Mouse (Mus musculus): Measurements from ENCODE around the gene Snph. TPM values are rescaled to one million over a fixed set of nuclear protein-coding genes. Genes with fewer than 3 reads are reported as not detected.
A peak's percentile ranks its signal among the peaks of the same experiment; 100 is the strongest.

Gene Snph
- polyA plus RNA-seq, 1 experiment from 2014 or later: 2.4 TPM

DNA sequence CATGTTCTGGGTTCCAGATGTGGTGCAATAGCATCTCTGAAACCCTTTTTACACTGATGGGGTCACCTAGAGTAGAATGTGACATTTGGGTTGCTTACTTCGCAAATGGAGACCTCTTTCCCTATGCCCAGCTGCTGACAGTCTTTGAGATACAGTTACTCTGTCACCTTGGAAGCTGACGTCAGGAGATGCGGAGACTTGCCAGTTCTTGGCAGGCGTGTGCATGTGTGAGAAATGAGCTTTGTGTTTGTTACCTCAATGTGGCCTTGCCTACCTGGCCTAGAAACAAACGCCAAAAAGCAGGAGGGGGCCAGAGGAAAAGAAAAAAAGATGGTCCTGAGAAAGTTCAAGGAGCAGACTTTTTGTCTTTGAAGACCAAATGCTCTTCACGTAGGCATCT, 65.5 kb downstream of the Snph start:
- 77% methylated on average over 6 of the region's 6 CpGs for WGBS

DNA sequence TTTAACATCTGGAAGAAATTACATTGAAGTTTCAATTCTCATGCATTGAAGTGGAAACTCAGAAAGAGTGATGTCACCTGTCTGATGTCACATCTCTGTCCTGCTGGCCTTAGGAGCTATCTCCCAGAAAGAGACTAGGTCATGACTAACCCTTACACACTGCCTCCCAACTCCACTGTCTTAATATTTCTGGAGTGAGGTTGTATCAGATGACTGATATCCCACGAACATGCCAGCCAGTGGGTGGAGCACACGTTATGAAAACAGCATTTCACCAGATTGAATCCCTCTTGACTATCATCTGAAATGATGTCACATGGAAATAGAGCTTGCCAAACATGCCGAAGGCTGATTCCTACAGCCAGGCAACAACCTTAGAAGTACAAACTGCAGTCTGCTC, 67.4 kb downstream of the Snph start:
- H3K4me3 ChIP-seq (replicated peaks; ENCODE audit: low read length): no peak overlapping the region
- H3K36me3 ChIP-seq (ENCODE audit: control insufficient read depth, insufficient read depth, low read length): peaks cover 14% of the 10 kb centered on the region
- H3K27ac ChIP-seq (ENCODE audit: low read length): no peak overlapping the region
- no peak overlapping the region for H3K4me2 ChIP-seq (ENCODE audit: low read depth, low read length)
- no peak for ATAC-seq (ENCODE audit: insufficient read depth, low FRiP score)
- no peaks in the 10 kb centered on the region for H3K27me3 ChIP-seq (ENCODE audit: control insufficient read depth, insufficient read depth, low read length)
- 0 out of 2 replicates have a peak, but pooled peaks cover 5% of the 10 kb centered on the region for H3K4me1 ChIP-seq (ENCODE audit: control insufficient read depth, insufficient read depth, low read length)
- H3K9ac ChIP-seq (ENCODE audit: low read length): no peak overlapping the region
- no peaks in the 10 kb centered on the region for H3K9me3 ChIP-seq (replicated peaks; ENCODE audit: control insufficient read depth, low read length)
- 55% methylated on average over 3 of the region's 3 CpGs for WGBS

More for the DNA sequence above, 65.5 kb downstream of the Snph start:
- no peak overlapping the region for H3K27ac ChIP-seq (ENCODE audit: low read length)
- no peaks in the 10 kb centered on the region for H3K27me3 ChIP-seq (ENCODE audit: control insufficient read depth, insufficient read depth, low read length)
- 0 out of 2 replicates have a peak, but pooled peaks cover 5% of the 10 kb centered on the region for H3K4me1 ChIP-seq (ENCODE audit: control insufficient read depth, insufficient read depth, low read length)
- no peak overlapping the region for H3K4me3 ChIP-seq (replicated peaks; ENCODE audit: low read length)
- H3K36me3 ChIP-seq (ENCODE audit: control insufficient read depth, insufficient read depth, low read length): peaks cover 4% of the 10 kb centered on the region
- H3K4me2 ChIP-seq (ENCODE audit: low read depth, low read length): no peak overlapping the region
- no peak overlapping the region for H3K9ac ChIP-seq (ENCODE audit: low read length)
- no peaks in the 10 kb centered on the region for H3K9me3 ChIP-seq (replicated peaks; ENCODE audit: control insufficient read depth, low read length)
- ATAC-seq (ENCODE audit: insufficient read depth, low FRiP score): no peak

GRCm38 (mm10) chr2:151564006-151564405, 68.4 kb downstream of the Snph start:
- no peaks in the 10 kb centered on the region for H3K27me3 ChIP-seq (ENCODE audit: control insufficient read depth, insufficient read depth, low read length)
- H3K4me2 ChIP-seq (ENCODE audit: low read depth, low read length): no peak overlapping the region
- 0 out of 2 replicates have a peak, but pooled peaks cover 5% of the 10 kb centered on the region for H3K4me1 ChIP-seq (ENCODE audit: control insufficient read depth, insufficient read depth, low read length)
- no peak overlapping the region for H3K4me3 ChIP-seq (replicated peaks; ENCODE audit: low read length)
- H3K9me3 ChIP-seq (replicated peaks; ENCODE audit: control insufficient read depth, low read length): no peaks in the 10 kb centered on the region
- ATAC-seq (ENCODE audit: insufficient read depth, low FRiP score): no peak
- no peak overlapping the region for H3K9ac ChIP-seq (ENCODE audit: low read length)
- peaks cover 19% of the 10 kb centered on the region for H3K36me3 ChIP-seq (ENCODE audit: control insufficient read depth, insufficient read depth, low read length)
- no peak overlapping the region; the same call in 1 of the 2 replicates for H3K27ac ChIP-seq (ENCODE audit: low read length)
- WGBS: 83% methylated on average over 1 of the region's 1 CpGs

- Histone ChIP-seq H3K9me3 (replicated peaks; ENCODE audit: control insufficient read depth, low read length) (no peaks in the 10 kb centered on the region), H3K27ac (ENCODE audit: low read length) (peak overlapping the region; percentile 48; the same call in 1 of the 2 replicates), H3K4me1 (ENCODE audit: control insufficient read depth, insufficient read depth, low read length) (0 out of 2 replicates have a peak, but pooled peaks cover 5% of the 10 kb centered on the region), H3K9ac (ENCODE audit: low read length) (no peak overlapping the region), H3K4me3 (replicated peaks; ENCODE audit: low read length) (no peak overlapping the region), H3K4me2 (ENCODE audit: low read depth, low read length) (no peak overlapping the region), H3K27me3 (ENCODE audit: control insufficient read depth, insufficient read depth, low read length) (no peaks in the 10 kb centered on the region), H3K36me3 (ENCODE audit: control insufficient read depth, insufficient read depth, low read length) (peaks cover 21% of the 10 kb centered on the region)
- peak; percentile 86 for ATAC-seq (ENCODE audit: insufficient read depth, low FRiP score)
- WGBS: 70% methylated on average over 7 of the region's 7 CpGs
Measured at GRCm38 (mm10) chr2:151562930-151563921, 69.2 kb downstream of the Snph start.

- Histone ChIP-seq H3K4me2 (ENCODE audit: low read depth, low read length) (no peak overlapping the region), H3K4me1 (ENCODE audit: control insufficient read depth, insufficient read depth, low read length) (peaks cover 25% of the 10 kb centered on the region), H3K4me3 (replicated peaks; ENCODE audit: low read length) (no peak overlapping the region), H3K9ac (ENCODE audit: low read length) (no peak overlapping the region), H3K36me3 (ENCODE audit: control insufficient read depth, insufficient read depth, low read length) (0 out of 2 replicates have a peak, but pooled peaks cover 17% of the 10 kb centered on the region), H3K27me3 (ENCODE audit: control insufficient read depth, insufficient read depth, low read length) (no peaks in the 10 kb centered on the region), H3K27ac (ENCODE audit: low read length) (no peak overlapping the region), H3K9me3 (replicated peaks; ENCODE audit: control insufficient read depth, low read length) (no peaks in the 10 kb centered on the region)
- ATAC-seq (ENCODE audit: insufficient read depth, low FRiP score): no peak
- WGBS: 86% methylated on average over 3 of the region's 3 CpGs
Measured at GRCm38 (mm10) chr2:151549615-151550121, 82.7 kb downstream of the Snph start.

DNA sequence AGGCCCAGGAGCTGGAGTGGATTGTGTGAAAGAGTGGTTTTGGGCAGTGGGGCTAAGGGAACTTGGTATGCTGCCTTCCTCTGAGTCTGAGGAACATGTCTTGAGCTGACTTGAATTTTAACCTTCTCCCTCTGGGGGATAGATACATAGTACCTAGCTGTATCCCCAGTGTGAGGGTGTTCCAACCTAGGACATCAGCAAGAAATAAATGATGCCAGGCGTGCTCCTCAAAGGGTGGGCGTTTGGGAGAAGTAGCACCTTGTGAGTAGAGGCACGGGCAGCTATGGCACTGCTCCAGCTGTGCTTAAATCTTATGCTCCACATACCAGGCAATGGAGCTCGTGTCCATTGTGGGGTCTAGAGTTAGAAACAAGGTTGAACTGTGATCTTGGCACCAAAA, 85.8 kb downstream of the Snph start:
- Histone ChIP-seq H3K4me2 (ENCODE audit: low read depth, low read length) (no peak overlapping the region), H3K27me3 (ENCODE audit: control insufficient read depth, insufficient read depth, low read length) (no peaks in the 10 kb centered on the region), H3K9ac (ENCODE audit: low read length) (no peak overlapping the region), H3K4me3 (replicated peaks; ENCODE audit: low read length) (no peak overlapping the region), H3K36me3 (ENCODE audit: control insufficient read depth, insufficient read depth, low read length) (0 out of 2 replicates have a peak, but pooled peaks cover 9% of the 10 kb centered on the region), H3K27ac (ENCODE audit: low read length) (no peak overlapping the region), H3K9me3 (replicated peaks; ENCODE audit: control insufficient read depth, low read length) (no peaks in the 10 kb centered on the region), H3K4me1 (ENCODE audit: control insufficient read depth, insufficient read depth, low read length) (peaks cover 34% of the 10 kb centered on the region)
- WGBS: 89% methylated on average over 4 of the region's 4 CpGs
- no peak for ATAC-seq (ENCODE audit: insufficient read depth, low FRiP score)

DNA sequence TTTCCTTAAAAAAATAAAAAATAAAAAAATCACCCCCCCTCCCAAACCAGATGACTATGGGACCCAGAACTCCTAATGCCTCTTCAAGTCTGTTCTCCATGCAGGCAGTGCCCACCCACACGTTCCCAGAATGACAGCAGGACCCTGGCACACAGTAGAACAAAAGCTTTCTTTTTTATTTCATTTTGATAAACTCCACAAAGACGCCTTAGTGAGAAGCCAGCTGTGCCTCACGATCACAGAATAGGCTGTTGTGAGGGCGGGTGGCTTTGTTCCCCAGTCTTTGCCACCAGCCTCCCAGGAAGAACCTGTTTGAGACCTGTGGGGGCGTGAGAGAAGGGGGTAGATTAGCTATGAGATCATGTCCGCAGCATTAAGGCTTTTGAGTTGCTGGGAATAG, 87.7 kb downstream of the Snph start:
- Histone ChIP-seq H3K9ac (ENCODE audit: low read length) (peak overlapping the region; percentile 51), H3K4me3 (replicated peaks; ENCODE audit: low read length) (peak overlapping the region; percentile 84), H3K36me3 (ENCODE audit: control insufficient read depth, insufficient read depth, low read length) (0 out of 2 replicates have a peak, but pooled peaks cover 8% of the 10 kb centered on the region)

GRCm38 (mm10) chr2:151543063-151543895, 89.1 kb downstream of the Snph start:
- Histone ChIP-seq H3K27ac (ENCODE audit: low read length) (peak overlapping the region; percentile 97), H3K4me2 (ENCODE audit: low read depth, low read length) (peak overlapping the region; percentile 74), H3K9me3 (replicated peaks; ENCODE audit: control insufficient read depth, low read length) (no peaks in the 10 kb centered on the region), H3K4me1 (ENCODE audit: control insufficient read depth, insufficient read depth, low read length) (peaks cover 31% of the 10 kb centered on the region), H3K27me3 (ENCODE audit: control insufficient read depth, insufficient read depth, low read length) (no peaks in the 10 kb centered on the region), H3K36me3 (ENCODE audit: control insufficient read depth, insufficient read depth, low read length) (0 out of 2 replicates have a peak, but pooled peaks cover 7% of the 10 kb centered on the region), H3K9ac (ENCODE audit: low read length) (peak overlapping the region; percentile 95), H3K4me3 (replicated peaks; ENCODE audit: low read length) (peak overlapping the region; percentile 84)
- ATAC-seq (ENCODE audit: insufficient read depth, low FRiP score): peak; percentile 23; the same call in 1 of the 2 replicates
- WGBS: under 1% methylated on average over 21 of the region's 21 CpGs

More for the DNA sequence above, 87.7 kb downstream of the Snph start:
- Histone ChIP-seq H3K9me3 (replicated peaks; ENCODE audit: control insufficient read depth, low read length) (no peaks in the 10 kb centered on the region), H3K4me1 (ENCODE audit: control insufficient read depth, insufficient read depth, low read length) (peaks cover 34% of the 10 kb centered on the region), H3K27me3 (ENCODE audit: control insufficient read depth, insufficient read depth, low read length) (no peaks in the 10 kb centered on the region), H3K27ac (ENCODE audit: low read length) (no peak overlapping the region), H3K4me2 (ENCODE audit: low read depth, low read length) (peak overlapping the region; percentile 74)
- 49% methylated on average over 6 of the region's 6 CpGs for WGBS
- no peak for ATAC-seq (ENCODE audit: insufficient read depth, low FRiP score)

All from stomach, embryonic 16.5 days (tissue).